Mouse (Mus musculus) urinary bladder, adult 18-20 months (tissue): ENCODE measurements at regions not wholly inside any gene's neighbourhood (a gene's known extent, or its start where the extent isn't known, plus 50 kb on each side); places are given as distances from the start of the nearest gene placed in this dataset.

Experiments
- DNase-seq, 2 experiments: peaks; one replicate each; pipeline ENCODE4 v3.0.0; 2022; ENCODE audit warnings: low spot score in 2 of 2, mixed read lengths in 2 of 2

DNA sequence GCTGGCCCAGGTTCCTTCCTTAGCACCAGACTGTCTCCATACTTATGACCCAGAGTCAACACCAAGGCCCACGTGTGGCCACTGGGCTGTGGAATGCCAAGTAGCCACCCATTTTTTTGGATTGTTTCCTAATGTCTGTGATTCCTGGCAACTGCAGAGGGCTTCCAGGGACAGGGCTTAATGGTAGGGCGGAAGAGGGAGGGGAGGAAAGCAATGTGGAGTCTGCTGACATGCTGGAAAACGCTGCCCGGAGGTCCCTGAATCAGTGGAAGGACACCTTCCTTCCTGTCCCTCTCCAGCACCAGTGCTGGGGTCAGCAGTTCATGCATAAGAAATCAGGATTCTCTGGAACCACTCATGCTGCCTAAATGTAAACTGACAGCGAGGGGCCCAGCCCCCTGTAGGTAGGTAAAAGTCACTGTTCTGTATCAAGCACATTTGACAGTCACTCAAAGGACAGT lies 90.8 kb downstream of the Iyd start:
- DNase-seq = no peak

DNA sequence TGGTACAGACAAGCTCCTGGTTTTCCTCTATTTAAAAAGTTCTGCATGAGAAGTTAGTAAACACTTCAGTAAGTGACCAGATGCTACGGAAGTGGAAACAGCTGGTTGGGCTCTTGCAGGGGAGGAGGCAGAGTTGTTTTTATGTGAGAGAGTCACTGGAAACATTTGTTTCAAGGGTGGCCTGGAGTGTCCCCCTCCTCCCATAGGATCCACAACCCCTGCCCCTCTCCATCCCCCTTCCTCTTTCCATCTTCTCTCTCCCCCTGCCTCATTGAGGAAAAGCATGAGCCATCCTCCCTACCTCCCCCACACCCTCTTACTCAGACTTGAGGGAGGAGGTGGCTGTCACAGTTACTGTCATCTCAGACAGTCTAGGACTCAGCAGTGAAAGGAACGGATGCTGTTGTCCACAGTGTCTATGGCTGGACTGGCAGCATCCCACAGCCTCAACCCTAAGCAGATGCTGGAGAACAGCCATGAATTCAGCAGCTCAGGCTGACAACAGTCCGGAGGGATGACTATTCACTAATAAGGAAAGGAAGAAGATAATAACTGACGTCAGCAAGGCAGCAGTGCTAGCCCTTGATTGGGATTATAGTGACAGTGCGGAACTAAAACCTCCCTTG lies 93.9 kb downstream of the Iyd start:
- DNase-seq = peak; percentile 8 to 9

DNA sequence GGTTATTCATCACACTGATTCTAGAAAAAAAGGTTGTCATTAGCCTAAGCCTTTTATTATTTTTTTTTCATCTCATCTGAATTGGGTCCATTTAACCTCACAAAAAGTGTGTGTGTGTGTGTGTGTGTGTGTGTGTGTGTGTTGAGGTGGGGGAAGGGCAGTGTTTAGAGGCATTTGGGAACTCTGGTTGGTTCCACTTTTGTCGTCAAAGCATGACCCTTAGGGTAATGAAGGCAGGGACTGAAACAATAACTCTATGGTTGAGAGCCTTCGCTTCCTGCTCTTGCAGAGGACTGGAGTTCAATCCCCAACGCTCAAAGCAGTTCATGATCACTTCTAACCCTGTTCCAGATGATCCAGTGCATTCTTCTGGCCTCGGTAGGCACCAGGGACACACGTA lies 96.1 kb upstream of the Plekhg1 start:
- no peak for DNase-seq

DNA sequence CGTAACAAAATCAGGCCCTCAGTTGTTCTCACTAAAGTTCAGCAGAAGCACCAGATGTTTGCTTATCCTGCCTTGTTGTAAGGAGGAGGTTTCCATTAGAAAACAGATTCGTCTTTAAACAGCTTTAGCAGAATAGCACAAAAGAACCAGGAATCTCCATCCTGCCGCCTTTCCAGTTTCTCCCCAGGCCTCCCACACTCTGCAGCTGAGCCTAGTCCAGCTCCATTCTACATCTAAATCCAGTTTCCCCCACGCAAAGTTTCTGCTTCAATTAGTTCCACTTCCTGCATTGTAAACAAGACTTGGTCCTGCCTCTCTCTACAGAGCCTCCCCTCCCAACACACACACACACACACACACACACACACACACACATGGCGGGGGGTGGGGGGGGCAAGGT lies 95.1 kb upstream of the Plekhg1 start:
- DNase-seq = no peak

DNA sequence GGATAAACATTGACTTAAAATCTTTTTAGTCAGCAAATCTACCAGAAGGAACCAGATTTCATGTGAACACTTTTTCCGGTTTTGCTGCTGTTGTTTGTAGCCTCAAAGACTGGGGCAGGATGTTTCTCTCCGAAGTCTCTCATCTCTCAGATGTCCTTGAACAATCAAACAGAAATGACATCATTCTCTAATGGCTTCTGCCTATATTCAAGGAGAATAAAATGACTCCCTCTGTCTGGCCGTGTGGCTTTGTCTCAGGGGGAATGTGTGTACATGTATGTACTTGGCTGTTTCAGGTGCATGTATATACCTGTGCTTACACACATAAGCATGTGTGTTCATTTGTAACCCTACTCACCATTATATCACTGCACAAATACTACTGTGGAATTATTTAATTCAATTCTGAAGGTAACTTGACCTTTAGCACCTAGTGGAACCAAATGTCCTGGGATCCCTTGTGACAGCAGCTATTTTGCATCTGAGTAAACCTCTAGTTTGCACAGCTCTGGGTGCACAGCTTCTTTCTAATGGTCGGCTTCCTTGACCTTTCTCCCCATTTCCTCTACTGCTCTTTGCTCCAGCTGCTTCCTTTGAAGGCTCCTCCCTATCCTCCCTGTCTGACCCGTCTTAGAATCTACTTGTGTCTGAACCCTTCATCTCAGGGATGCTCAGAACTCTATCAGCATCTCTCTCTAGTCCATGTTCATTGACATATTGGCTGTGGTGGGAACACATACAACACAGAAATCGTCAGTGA lies 93.8 kb upstream of the Plekhg1 start:
- no peak for DNase-seq

DNA sequence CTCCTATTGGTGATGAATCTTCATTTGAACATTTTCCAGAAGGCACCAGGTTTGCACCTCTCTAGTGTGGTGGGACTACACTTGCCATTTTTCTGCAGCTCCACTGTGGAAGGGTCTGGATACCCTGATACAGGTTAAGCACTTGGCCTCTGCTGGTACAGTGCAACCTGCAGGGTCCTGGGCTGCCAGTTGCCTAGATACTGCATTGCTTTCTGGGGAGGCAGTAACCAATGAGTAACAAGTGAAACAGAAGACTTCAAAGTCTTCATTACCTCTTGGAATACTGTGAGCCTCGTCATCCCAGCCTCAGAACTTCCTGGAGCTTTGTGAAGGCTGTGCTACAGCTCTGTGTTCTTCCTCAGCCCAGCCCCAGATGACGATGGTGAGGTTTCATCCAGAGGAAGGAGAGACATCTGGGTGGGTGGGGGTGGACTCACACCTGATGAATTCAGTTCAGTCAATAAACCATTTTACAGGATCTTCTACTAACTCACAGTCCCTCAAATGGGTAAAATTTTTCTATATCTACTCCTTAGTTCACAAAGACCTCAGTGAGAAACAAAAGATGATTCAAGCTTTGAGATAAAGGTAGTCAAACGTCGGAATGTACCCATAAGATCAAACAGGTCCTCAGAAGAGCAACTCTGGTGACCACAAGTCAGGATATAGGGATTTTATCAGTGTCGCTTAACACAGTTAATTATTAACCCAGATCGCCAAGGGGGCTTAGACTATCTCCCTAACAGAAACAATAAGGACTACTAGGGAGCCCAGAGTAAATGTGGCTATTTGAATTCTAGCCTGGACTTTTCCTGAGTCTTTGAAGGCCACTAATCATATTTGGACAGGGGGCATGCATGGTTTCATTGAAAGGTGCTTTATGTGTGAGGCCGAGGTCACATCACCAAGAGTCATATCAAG lies 92.1 kb upstream of the Plekhg1 start:
- no peak for DNase-seq

DNA sequence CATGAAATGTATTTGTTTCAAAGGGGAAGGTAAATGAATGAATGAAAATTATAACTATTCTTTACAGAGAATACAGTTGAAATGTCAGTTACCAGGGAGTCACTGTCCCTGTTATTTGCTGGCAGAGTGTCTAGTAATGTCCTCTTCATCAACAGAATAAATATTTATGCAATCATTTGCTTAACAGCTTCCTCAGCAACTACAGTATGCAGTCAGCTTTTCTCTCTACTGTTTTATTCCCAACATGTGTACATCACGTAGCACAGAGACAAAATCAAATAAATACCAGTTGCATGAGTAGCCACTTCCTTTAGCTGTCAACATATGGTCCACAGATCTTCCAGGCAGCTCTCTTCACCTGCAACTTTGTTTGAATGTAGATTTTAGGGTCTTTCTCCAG lies 90.2 kb upstream of the Plekhg1 start:
- DNase-seq = no peak

DNA sequence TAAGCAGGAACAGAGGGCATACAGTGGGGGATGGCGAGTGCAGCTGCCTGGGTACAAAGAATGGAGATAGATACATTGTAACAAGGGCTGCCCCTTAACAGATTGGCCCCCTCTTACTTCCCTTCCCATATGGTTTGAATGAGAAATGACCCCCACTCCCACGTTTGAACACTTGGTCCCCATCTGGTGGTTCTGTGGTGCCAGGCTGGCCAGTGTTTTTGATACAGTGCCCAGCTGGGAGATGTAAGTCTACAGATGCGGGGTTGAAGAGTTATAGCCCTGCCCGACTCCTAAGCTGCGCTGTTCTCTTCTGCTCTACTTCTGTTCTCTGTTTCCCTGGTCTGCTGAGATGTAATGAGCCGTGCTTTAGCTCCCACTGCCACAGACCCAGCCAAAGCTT lies 89.6 kb upstream of the Plekhg1 start:
- no peak for DNase-seq

DNA sequence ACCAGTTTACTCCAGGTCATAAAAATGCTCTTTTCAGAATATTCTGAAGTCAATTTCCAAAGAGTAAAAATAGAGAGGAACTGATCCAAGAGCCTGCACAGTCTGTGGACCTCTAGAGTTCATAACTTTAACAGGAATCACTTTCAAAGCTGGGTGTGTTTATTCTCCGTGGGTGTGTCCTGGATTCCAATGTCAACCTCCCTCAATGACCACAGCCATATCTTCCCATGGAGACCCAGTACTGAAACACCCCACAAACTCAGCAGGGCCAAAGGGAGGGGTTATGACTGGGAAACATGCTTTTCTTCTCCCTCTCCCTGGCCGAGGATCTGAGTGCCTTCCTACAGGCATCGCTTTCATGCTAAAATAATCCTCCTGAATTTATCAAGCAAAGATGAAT lies 87.6 kb upstream of the Plekhg1 start:
- no peak for DNase-seq

DNA sequence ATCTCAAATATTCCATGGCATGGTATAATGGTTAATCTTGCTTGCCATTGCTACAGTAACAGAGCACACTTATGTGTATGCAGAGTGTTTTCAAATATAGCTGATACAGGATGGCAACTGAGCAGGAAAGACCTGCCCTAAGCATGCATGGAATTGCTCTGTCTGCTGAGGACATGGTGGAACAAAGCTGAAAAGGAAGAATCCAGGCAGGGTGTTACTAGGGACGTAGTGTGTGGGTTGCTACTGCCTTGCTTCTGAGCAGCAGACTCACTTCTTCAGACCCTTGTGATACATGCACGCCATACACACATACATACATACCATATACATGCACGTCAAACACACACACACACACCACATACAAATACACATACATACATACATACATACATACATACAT lies 84.1 kb upstream of the Plekhg1 start:
- DNase-seq = no peak

DNA sequence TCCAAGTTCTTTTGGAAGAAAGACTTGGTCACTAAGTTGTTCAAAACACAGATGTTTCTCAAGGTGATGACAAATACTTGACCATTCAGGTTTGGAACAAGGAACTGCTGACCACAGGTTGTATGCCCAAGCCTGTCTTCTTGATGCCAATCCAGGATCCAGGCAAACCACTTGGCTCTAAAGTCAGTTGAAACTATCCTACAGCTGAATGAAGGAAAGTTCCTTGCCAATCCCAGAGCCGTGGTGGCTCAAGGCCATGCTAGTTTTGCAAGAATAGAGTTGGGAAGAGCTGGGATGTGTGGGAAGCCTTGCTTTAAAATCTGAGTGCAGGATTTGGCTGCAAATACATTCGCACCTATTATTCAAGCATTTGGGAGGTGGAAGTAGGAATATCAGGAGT lies 78.0 kb upstream of the Plekhg1 start:
- no peak for DNase-seq

DNA sequence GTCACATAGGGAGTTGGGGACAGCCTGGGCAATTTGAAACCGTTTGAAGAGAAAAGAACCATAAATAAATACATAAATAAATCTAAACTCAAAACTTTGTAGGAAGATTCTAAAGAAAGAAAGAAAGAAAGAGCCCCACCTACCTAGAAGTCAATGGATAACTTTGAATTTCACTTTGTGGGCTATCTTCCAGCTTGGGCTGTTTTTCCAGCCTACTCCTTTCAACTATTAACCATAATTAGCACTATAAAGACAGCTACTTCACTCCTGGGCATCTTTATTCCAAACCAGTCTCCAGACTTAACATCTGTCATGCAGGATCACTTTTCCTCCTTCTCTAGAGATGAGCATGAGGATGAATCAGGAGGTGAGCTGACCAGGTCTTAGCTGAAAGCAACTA lies 77.6 kb upstream of the Plekhg1 start:
- no peak for DNase-seq

DNA sequence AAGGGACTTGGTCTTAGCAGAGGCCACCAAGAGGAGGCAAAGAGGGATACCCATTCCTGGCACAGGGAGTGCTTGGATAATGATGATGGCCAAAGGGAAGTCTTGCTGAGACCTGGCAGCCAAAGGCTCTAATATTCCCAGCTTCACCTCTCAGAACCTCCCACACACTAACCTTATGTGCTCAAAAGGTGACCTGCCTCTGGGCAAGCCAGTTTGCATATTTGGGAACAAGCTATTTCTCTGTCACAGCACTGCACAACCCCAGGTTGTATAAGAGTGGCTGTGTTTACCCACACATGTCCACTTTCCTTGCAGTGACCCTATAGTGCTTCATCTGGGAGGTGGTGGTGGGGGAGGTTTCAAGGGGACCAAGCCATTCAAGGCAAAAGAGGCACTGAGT lies 76.9 kb upstream of the Plekhg1 start:
- DNase-seq = no peak

DNA sequence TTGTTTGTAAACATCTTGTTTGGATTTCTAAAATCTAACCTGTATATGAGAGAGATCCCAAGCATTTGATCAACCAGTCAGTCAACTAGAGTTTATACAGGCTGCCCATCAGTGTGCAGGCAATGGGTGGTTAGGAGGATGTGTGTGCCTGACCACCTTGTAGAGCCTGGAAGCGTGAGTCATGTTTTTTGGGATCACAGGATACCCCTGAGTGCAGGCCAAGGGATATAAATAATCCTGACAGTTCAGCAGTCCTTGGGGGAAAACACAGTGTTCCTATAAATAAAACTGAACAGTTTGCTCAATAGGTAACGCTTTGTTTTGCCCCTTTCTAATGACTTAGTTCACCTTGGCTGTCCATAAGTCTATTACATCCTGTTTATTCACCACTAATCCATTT lies 55.7 kb upstream of the Plekhg1 start:
- no peak for DNase-seq
